Mouse (Mus musculus): Measurements from ENCODE around the gene Kcnh3.

Gene Kcnh3

DNA sequence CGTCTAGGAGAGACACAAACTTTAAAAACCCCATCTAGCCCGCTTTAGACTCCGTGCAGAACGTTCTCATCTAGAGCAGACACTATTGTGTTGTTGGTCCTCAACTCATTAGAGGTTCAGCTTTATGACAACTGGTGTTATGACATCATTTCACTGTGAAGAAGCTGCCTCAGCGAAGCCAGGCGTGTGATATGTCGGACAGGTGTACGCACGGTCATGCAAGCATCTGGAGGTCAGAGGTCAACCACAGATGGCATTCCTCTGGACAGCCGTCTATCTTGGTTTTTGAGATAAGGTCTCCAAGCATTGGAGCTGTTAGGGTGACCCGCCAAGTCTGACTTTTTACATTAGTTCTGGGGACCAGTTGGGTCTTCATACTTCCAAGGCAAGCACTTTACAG is 65.9 kb downstream of the Kcnh3 start:
- DNase-seq = no peak
